Mouse (Mus musculus) CD4-positive, CD25-positive, alpha-beta regulatory T cell, adult 9 weeks (primary cell): Measurements from ENCODE around the gene Spaca1. TPM values are rescaled to one million over a fixed set of nuclear protein-coding genes. Genes with fewer than 3 reads are reported as not detected.

Source experiments
- polyA plus RNA-seq: library from polyadenylated mRNA; unstranded; fragments of 100-300 nt; shearing (Covaris generic); gene quantifications from one replicate; pipeline ENCODE4 v1.2.1, GENCODE M21; 2017

Gene Spaca1
- 5.8 TPM for polyA plus RNA-seq

GRCm38 (mm10) chr4:34049571-34050255, at the start of gene Spaca1:
Gene Spaca1, minus strand, starts transcription at chr4:34050191.

Other genes with a start within 250 kb of the Spaca1 start
- gene Cnr1, start 125.6 kb downstream of the Spaca1 start, polyA plus RNA-seq = not detected